Mouse (Mus musculus) heart, postnatal 0 days (tissue): ENCODE measurements around the gene Fhit.

ENCODE experiments used
- CTCF ChIP-seq: IDR thresholded peaks from 2 replicates; pipeline ENCODE4 v1.5.1; 2016; ENCODE audit warnings: antibody characterized with exemption, control low read depth, low read depth
- EP300 ChIP-seq: IDR thresholded peaks from 2 replicates; pipeline ENCODE4 v1.6.1; 2016; ENCODE audit warnings: antibody characterized with exemption, low read depth

DNA sequence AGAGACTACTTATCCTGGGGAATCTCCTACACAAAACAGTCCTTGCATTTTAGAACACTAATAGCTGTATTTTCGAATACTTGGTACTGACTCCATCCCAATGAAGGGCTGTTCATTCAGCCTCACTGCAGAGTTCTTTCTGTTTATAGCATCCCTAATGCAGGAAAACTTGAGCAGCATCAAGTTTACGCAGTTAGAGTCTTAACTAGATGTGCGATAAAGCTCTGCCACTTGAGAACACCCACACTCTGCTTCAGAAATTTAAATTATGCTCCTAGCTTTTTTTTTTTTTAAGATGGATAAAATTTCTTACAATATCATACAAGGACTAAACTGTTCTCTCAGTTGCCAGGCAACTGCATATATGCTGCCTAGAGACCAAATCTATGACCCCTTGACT is 183.2 kb downstream of the Fhit start:
- no peak for TF ChIP-seq CTCF
- no peak for TF ChIP-seq EP300
